Mouse (Mus musculus) hindbrain, postnatal 0 days (tissue): ENCODE results near the gene Fscn1. TPM values are rescaled to one million over a fixed set of nuclear protein-coding genes. Genes with fewer than 3 reads are reported as not detected.
A peak's percentile ranks its signal among the peaks of the same experiment; 100 is the strongest.

Experiments used
- ATAC-seq: fragments of 200-750 bp; cut with Nextera tagmentation; 2 replicates; pipeline ENCODE4 v1.8.0; 2017; ENCODE audit warnings: mild to moderate bottlenecking, moderate TSS enrichment, moderate library complexity
- DNase-seq: peaks from one replicate; pipeline ENCODE4 v3.0.0-alpha.2; 2015; ENCODE audit warnings: low spot score
- H3K27ac ChIP-seq: fragments of 300-500 bp; sonication (generic); 2 replicates; pipeline ENCODE4 v1.5.1; 2014; ENCODE audit warnings: mild to moderate bottlenecking
- H3K27me3 ChIP-seq: fragments of 300-500 bp; sonication (generic); 2 replicates; pipeline ENCODE4 v1.6.1; 2014; ENCODE audit warnings: low read length, mixed read lengths; ENCODE audit not compliant: insufficient read depth
- H3K36me3 ChIP-seq: fragments of 300-500 bp; sonication (generic); 2 replicates; pipeline ENCODE4 v1.6.1; 2014; ENCODE audit warnings: low read length, mixed read lengths; ENCODE audit not compliant: insufficient read depth
- H3K4me1 ChIP-seq: fragments of 300-500 bp; sonication (generic); 2 replicates; pipeline ENCODE4 v1.6.1; 2014; ENCODE audit warnings: antibody characterized with exemption, low read length, mixed read lengths; ENCODE audit not compliant: insufficient read depth
- H3K4me2 ChIP-seq: fragments of 300-500 bp; sonication (generic); 2 replicates; pipeline ENCODE4 v1.6.1; 2014; ENCODE audit warnings: low read depth, mild to moderate bottlenecking, low read length, moderate library complexity, mixed read lengths
- H3K4me3 ChIP-seq: fragments of 300-500 bp; sonication (generic); 2 replicates; pipeline ENCODE4 v1.5.1; 2014; ENCODE audit warnings: low read length
- H3K9ac ChIP-seq: fragments of 300-500 bp; sonication (generic); replicated peaks from 2 replicates; pipeline ENCODE4 v1.6.1; 2014; ENCODE audit warnings: mild to moderate bottlenecking, low read length, moderate library complexity, mixed read lengths
- H3K9me3 ChIP-seq: fragments of 300-500 bp; sonication (generic); 2 replicates; pipeline ENCODE4 v1.6.1; 2016; ENCODE audit warnings: low read length, mixed read lengths
- CTCF ChIP-seq: IDR thresholded peaks from 2 replicates; pipeline ENCODE4 v1.5.1; 2016; ENCODE audit warnings: antibody characterized with exemption, control low read depth, low read depth
- WGBS: fragments of 180-500 bp; shearing (Covaris S2); extraction: QIAGEN DNeasy Blood & Tissue Kit; methylation state at CpG from one replicate; pipeline ENCODE4 v1.1.7; 2014; 5-methylcytosine and 5-hydroxymethylcytosine counted together
- polyA plus RNA-seq: library from polyadenylated mRNA; unstranded; fragments of >200 nt; fragmentation: Nextera tagmentation; extraction: Ambion mirVana; gene quantifications from 2 replicates; pipeline ENCODE4 v1.2.1, GENCODE M21; 2015
- total RNA-seq: library from RNA; depleted of rRNA; stranded (reverse); fragments of >200 nt; gene quantifications from 2 replicates; pipeline ENCODE4 v1.2.3, GENCODE M21; 2014

Fscn1 gene
- total and polyA plus RNA-seq, 2 experiments from 2014 or later = 457 to 613 TPM

DNA sequence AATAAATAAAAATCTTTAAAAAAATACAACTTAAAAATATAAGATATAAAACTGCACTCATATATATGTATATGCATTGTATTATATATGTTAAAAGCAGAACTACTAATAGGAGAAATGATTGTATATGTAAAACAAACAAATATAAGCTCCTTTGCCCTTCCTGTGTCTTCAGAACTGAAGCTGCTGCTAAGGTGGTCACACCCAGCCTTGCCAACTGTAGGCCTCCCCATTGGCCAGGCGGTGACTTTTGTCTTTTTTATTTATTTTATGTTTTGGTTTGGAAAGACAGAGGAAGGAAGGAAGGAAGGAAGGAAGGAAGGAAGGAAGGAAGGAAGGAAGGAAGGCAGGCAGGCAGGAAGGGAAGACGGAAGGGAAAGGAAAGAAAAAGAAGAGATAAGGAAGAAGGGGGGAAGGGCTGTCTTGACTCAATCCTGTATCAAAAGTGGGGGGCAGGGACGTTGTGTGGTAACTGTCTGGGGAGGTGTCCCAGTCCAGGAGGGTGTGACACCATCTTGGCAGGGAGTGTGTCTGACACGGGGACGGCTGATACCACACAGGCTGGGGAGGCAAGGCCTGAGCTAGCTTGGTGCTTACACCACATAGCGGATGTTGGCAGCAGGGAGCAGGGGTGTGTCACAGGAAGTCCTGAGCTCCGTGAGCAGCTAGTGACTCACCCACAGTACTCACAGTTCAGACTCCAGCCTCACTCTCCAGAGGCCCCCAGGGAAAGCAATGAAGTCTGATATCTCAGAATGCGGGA, 39.7 kb upstream of the Fscn1 start:
- Histone ChIP-seq H3K4me3 (no peak overlapping the region), H3K9ac (no peak overlapping the region), H3K4me2 (no peak overlapping the region), H3K4me1 (no peaks in the 10 kb centered on the region), H3K9me3 (no peaks in the 10 kb centered on the region), H3K36me3 (no peaks in the 10 kb centered on the region), H3K27ac (no peak overlapping the region), H3K27me3 (no peaks in the 10 kb centered on the region)
- TF ChIP-seq CTCF = no peak
- ATAC-seq (peak; percentile 67), DNase-seq (peak; percentile 7)
- WGBS = 63% methylated on average over 8 of the region's 8 CpGs

DNA sequence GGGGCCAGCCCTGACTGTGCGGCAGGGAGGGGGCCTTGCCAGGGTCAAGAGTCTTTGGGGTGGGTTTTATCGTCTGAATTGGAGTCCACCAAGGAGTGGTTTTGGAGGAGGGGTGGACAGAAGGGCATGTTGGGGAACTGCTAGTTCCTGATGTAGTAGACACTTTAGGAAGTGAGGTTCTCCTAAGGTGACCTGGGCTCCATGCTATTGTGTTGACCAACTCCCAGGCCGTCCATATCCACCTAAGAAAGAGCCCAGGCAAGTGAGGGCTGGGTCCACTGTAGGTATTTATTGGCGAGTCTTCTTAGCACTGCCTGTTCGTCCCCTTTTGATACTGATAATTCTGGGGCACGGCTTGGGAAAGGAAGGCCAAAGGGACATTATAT, 39.1 kb upstream of the Fscn1 start:
- Histone ChIP-seq H3K36me3 (no peaks in the 10 kb centered on the region), H3K27ac (no peak overlapping the region), H3K9ac (no peak overlapping the region), H3K4me3 (no peak overlapping the region), H3K4me1 (no peaks in the 10 kb centered on the region), H3K4me2 (no peak overlapping the region), H3K27me3 (no peaks in the 10 kb centered on the region), H3K9me3 (no peaks in the 10 kb centered on the region)
- no peak for TF ChIP-seq CTCF
- 84% methylated on average over 6 of the region's 6 CpGs for whole genome bisulfite sequencing
- DNase-seq (no peak), ATAC-seq (no peak)

DNA sequence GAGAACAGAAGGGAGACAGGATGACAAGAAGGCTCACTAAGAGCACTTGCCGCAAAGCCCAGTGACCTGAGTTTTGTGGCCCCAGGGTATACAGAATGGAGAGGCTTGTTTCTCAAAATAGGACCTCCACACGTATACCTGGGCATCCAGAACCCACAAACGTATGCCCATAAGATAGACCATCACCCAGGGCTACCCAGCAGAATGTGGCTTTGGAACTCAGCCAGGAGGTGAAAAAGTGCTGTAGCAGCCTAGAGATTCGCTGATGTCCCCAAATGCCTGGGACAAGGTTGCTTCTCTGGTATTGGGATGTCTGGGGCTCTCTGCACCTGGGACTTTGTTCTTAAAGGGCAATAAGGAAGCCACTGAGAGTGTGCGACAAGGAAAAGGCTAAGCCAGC, 37.9 kb upstream of the Fscn1 start:
- H3K9me3 ChIP-seq = no peaks in the 10 kb centered on the region
- ATAC-seq = no peak
- H3K36me3 ChIP-seq = no peaks in the 10 kb centered on the region
- no peak for TF ChIP-seq CTCF
- H3K9ac ChIP-seq = no peak overlapping the region
- no peak overlapping the region for H3K27ac ChIP-seq
- no peak for DNase-seq
- H3K27me3 ChIP-seq = no peaks in the 10 kb centered on the region
- H3K4me3 ChIP-seq = no peak overlapping the region
- no peaks in the 10 kb centered on the region for H3K4me1 ChIP-seq
- WGBS = 80% methylated on average over 5 of the region's 5 CpGs
- no peak overlapping the region for H3K4me2 ChIP-seq

DNA sequence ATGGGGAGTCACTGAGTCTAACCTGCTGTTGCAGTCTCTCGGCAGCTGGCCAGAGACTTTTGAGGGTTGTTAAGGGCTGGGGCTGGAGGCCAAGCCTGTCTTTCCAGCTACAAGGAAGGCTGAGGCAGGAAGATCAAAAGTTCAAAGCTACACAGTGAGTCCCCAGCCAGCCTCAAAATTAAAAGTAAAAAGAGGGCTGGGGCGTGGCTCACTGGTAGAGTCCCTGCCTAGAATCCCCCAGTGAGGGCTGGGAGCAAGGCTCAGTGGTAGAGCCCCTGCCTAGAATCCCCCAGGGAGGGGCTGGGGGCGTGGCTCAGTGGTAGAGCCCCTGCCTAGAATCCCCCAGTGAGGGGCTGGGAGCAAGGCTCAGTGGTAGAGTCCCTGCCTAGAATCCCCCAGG, 36.4 kb upstream of the Fscn1 start:
- no peak overlapping the region for H3K27ac ChIP-seq
- H3K36me3 ChIP-seq = no peaks in the 10 kb centered on the region
- TF ChIP-seq CTCF = no peak
- no peaks in the 10 kb centered on the region for H3K4me1 ChIP-seq
- no peak for ATAC-seq
- H3K4me3 ChIP-seq = no peak overlapping the region
- H3K27me3 ChIP-seq = no peaks in the 10 kb centered on the region
- H3K9me3 ChIP-seq = no peaks in the 10 kb centered on the region
- H3K9ac ChIP-seq = no peak overlapping the region
- DNase-seq = no peak
- 67% methylated on average over 3 of the region's 3 CpGs for WGBS
- H3K4me2 ChIP-seq = no peak overlapping the region

DNA sequence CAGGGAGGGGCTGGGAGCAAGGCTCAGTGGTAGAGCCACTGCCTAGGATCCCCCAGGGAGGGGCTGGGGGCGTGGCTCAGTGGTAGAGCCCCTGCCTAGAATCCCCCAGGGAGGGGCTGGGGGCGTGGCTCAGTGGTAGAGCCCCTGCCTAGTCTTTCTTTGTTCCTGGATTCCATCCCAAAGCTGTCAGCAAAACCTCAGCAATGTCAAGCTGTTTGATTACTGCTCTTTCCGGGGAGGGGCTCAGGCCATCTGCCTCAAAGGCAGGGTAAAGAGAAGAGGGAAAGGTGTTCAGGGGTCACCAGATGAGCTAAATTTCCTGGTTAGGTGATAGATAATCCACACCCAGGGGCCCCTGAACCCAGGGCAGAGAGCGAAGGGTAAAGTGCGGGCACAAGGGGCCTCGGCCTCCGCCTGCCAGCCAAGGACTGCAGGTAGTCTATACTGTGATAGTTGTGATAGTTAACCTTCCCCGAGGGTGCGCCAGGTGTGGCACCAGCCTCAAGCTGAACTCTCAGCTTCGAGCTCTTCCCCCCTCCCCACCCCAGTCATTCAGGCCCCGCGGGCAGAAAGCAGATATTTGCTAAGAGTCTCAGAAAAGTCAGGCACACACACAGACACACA, 35.7 kb upstream of the Fscn1 start:
- no peak overlapping the region for H3K9ac ChIP-seq
- no peak for ATAC-seq
- WGBS = 72% methylated on average over 12 of the region's 12 CpGs
- no peak overlapping the region for H3K4me3 ChIP-seq
- no peak for DNase-seq
- H3K4me1 ChIP-seq = no peaks in the 10 kb centered on the region
- H3K36me3 ChIP-seq = no peaks in the 10 kb centered on the region
- TF ChIP-seq CTCF = no peak
- H3K27ac ChIP-seq = no peak overlapping the region
- H3K4me2 ChIP-seq = no peak overlapping the region
- no peaks in the 10 kb centered on the region for H3K9me3 ChIP-seq
- no peaks in the 10 kb centered on the region for H3K27me3 ChIP-seq

DNA sequence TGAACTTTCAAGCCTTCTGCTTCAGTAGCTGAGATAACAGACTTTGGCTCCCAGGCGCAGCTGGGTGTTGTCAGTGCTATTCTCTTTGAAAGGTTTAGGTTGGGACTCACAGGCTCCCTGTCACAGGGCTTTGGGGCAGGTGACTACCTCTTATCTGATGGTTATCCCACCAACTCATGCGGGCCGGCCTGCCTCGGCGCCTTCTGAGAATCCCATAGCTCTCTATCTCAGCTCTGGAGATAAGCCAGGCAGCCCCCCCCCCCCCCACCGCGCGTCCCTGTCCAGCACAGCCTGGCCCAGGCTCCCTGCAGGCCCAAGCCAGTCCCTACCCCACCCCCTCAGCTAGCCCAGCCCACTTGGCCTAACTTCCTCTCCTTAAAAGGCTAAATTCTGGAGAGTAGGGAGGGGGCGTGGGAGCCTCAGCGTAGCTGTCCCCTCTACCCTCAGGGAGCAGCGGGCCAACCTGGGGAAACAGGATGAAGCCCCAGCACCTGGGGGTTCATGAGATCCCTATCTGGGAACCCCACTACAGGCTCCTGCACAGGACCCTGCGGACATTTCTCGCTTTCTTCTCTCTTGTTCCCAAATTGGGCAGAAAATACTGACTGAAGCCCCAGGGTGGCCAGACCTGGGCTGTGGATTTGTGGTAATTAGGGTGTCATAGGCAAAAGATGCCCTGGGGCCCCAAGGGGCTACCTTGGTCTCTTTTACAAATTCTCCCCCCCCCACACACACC, 33.8 kb upstream of the Fscn1 start:
- H3K27me3 ChIP-seq = no peaks in the 10 kb centered on the region
- ATAC-seq = peak; percentile 67
- H3K9ac ChIP-seq = no peak overlapping the region
- H3K4me3 ChIP-seq = no peak overlapping the region
- no peak for TF ChIP-seq CTCF
- peak; percentile 14 for DNase-seq
- WGBS = 24% methylated on average over 11 of the region's 13 CpGs
- H3K9me3 ChIP-seq = no peaks in the 10 kb centered on the region
- H3K27ac ChIP-seq = 0 out of 2 replicates have a peak overlapping the region, but pooled peaks have one; percentile 11
- no peaks in the 10 kb centered on the region for H3K4me1 ChIP-seq
- H3K4me2 ChIP-seq = no peak overlapping the region
- no peaks in the 10 kb centered on the region for H3K36me3 ChIP-seq
